ENCODE assay signal across 34 mouse cellular contexts in genomic region chr15:79964376-79964775, GRCm38 (mm10).
"Had no signal": no experiment of that assay in that cellular context is flagged by ENCODE, and none has a peak within 500 bp of the region (broad histone marks: within the 10 kb centered on the region; RNA-seq: fewer than 3 reads in every experiment).

No protein-coding gene starts in this region.

- H3K27ac ChIP-seq: heart, embryonic 10.5 days; heart, embryonic 13.5 days; heart, embryonic 15.5 days; hindbrain, embryonic 10.5 days; hindbrain, embryonic 12.5 days; hindbrain, embryonic 13.5 days; hindbrain, embryonic 14.5 days; hindbrain, embryonic 15.5 days; hindbrain, postnatal 0 days; intestine, embryonic 15.5 days; kidney, embryonic 15.5 days; kidney, postnatal 0 days; layer of hippocampus, adult 2 months had no signal

- ATAC-seq: hindbrain, embryonic 16.5 days; hindbrain, postnatal 0 days; inflammation-experienced regulatory T-cells, adult 6 months; intestine, embryonic 15.5 days; intestine, embryonic 16.5 days; intestine, postnatal 0 days had no signal

- H3K4me3 ChIP-seq: heart, embryonic 10.5 days; heart, embryonic 12.5 days; heart, embryonic 13.5 days; heart, embryonic 15.5 days; hindbrain, embryonic 10.5 days; hindbrain, embryonic 12.5 days; hindbrain, embryonic 13.5 days; hindbrain, embryonic 15.5 days; intestine, embryonic 15.5 days; kidney, embryonic 15.5 days; layer of hippocampus, adult 2 months had no signal

- H3K4me2 ChIP-seq: heart, embryonic 12.5 days; heart, embryonic 13.5 days; heart, embryonic 15.5 days; hindbrain, embryonic 12.5 days; hindbrain, embryonic 13.5 days; hindbrain, embryonic 14.5 days; hindbrain, embryonic 15.5 days; intestine, embryonic 15.5 days; kidney, embryonic 15.5 days had no signal

- H3K9me3 ChIP-seq: heart, embryonic 10.5 days; heart, embryonic 12.5 days; heart, embryonic 13.5 days; heart, embryonic 15.5 days; hindbrain, embryonic 10.5 days; hindbrain, embryonic 12.5 days; hindbrain, embryonic 13.5 days; hindbrain, embryonic 15.5 days; intestine, embryonic 15.5 days had no signal

- H3K9ac ChIP-seq: heart, embryonic 12.5 days; heart, embryonic 13.5 days; heart, embryonic 15.5 days; hindbrain, embryonic 12.5 days; hindbrain, embryonic 13.5 days; hindbrain, embryonic 14.5 days; hindbrain, embryonic 15.5 days; intestine, embryonic 15.5 days; kidney, embryonic 15.5 days had no signal

- H3K4me1 ChIP-seq: heart, embryonic 13.5 days; heart, embryonic 15.5 days; hindbrain, embryonic 15.5 days; intestine, embryonic 15.5 days had no signal

- H3K27me3 ChIP-seq: heart, embryonic 13.5 days; heart, embryonic 15.5 days; hindbrain, embryonic 12.5 days; hindbrain, embryonic 13.5 days; hindbrain, embryonic 15.5 days; intestine, embryonic 15.5 days; kidney, embryonic 15.5 days had no signal

- DNase-seq: heart, postnatal 10 days; heart, postnatal 14 days; heart, postnatal 36 days; heart, postnatal 4 days; kidney, adult 11 months; kidney, adult 18-20 months; kidney, adult 2 months; kidney, adult 8-10 months; kidney, adult 9 months; kidney, postnatal 10 days; kidney, postnatal 14 days; kidney, postnatal 25 days; kidney, postnatal 36 days; kidney, postnatal 4 days; layer of hippocampus, adult 9-11 months; layer of hippocampus, postnatal 36 days had no signal

- H3K36me3 ChIP-seq: heart, embryonic 10.5 days; heart, embryonic 12.5 days; heart, embryonic 13.5 days; heart, embryonic 15.5 days; hindbrain, embryonic 10.5 days; hindbrain, embryonic 12.5 days; hindbrain, embryonic 13.5 days; hindbrain, embryonic 15.5 days; intestine, embryonic 15.5 days; kidney, embryonic 15.5 days had no signal
